Mouse (Mus musculus) liver, embryonic 13.5 days (tissue): ENCODE measurements around the gene Atf7ip. TPM values are rescaled to one million over a fixed set of nuclear protein-coding genes. Genes with fewer than 3 reads are reported as not detected.

Source experiments
- ATAC-seq: fragments of 200-750 bp; cut with Nextera tagmentation; 2 replicates; pipeline ENCODE4 v1.8.0; 2017; ENCODE audit warnings: low read depth, mild to moderate bottlenecking, moderate number of reproducible peaks, moderate library complexity
- DNase-seq: peaks from one replicate; pipeline ENCODE4 v3.0.0; 2022
- H3K27ac ChIP-seq: fragments of 300-500 bp; sonication (generic); 2 replicates; pipeline ENCODE4 v1.5.1; 2015; ENCODE audit warnings: moderate library complexity, mild to moderate bottlenecking, inconsistent platforms
- H3K27me3 ChIP-seq: fragments of 300-500 bp; sonication (generic); 2 replicates; pipeline ENCODE4 v1.6.1; 2015; ENCODE audit warnings: mild to moderate bottlenecking, inconsistent platforms
- H3K36me3 ChIP-seq: fragments of 300-500 bp; sonication (generic); 2 replicates; pipeline ENCODE4 v1.6.1; 2015; ENCODE audit warnings: mild to moderate bottlenecking, inconsistent platforms
- H3K4me1 ChIP-seq: fragments of 300-500 bp; sonication (generic); replicated peaks from 2 replicates; pipeline ENCODE4 v1.6.1; 2015; ENCODE audit warnings: inconsistent platforms
- H3K4me2 ChIP-seq: fragments of 300-500 bp; sonication (generic); 2 replicates; pipeline ENCODE4 v1.6.1; 2015; ENCODE audit warnings: inconsistent platforms, mild to moderate bottlenecking, moderate library complexity
- H3K4me3 ChIP-seq: fragments of 300-500 bp; sonication (generic); replicated peaks from 2 replicates; pipeline ENCODE4 v1.5.1; 2015; ENCODE audit warnings: mild to moderate bottlenecking, inconsistent platforms
- H3K9ac ChIP-seq: fragments of 300-500 bp; sonication (generic); 2 replicates; pipeline ENCODE4 v1.6.1; 2015; ENCODE audit warnings: mild to moderate bottlenecking, inconsistent platforms
- H3K9me3 ChIP-seq: fragments of 300-500 bp; sonication (generic); replicated peaks from 2 replicates; pipeline ENCODE4 v1.6.1; 2016; ENCODE audit warnings: inconsistent platforms
- WGBS: fragments of 180-500 bp; shearing (Covaris S2); methylation state at CpG from one replicate; pipeline ENCODE4 v1.1.7; 2015; ENCODE audit not compliant: insufficient replicate concordance; 5-methylcytosine and 5-hydroxymethylcytosine counted together
- polyA plus RNA-seq: library from polyadenylated mRNA; unstranded; fragments of >200 nt; fragmentation: Nextera tagmentation; extraction: Ambion mirVana; gene quantifications from 2 replicates; pipeline ENCODE4 v1.2.1, GENCODE M21; 2015

Gene Atf7ip
- polyA plus RNA-seq, 1 experiment from 2014 or later: 12.5 TPM

DNA sequence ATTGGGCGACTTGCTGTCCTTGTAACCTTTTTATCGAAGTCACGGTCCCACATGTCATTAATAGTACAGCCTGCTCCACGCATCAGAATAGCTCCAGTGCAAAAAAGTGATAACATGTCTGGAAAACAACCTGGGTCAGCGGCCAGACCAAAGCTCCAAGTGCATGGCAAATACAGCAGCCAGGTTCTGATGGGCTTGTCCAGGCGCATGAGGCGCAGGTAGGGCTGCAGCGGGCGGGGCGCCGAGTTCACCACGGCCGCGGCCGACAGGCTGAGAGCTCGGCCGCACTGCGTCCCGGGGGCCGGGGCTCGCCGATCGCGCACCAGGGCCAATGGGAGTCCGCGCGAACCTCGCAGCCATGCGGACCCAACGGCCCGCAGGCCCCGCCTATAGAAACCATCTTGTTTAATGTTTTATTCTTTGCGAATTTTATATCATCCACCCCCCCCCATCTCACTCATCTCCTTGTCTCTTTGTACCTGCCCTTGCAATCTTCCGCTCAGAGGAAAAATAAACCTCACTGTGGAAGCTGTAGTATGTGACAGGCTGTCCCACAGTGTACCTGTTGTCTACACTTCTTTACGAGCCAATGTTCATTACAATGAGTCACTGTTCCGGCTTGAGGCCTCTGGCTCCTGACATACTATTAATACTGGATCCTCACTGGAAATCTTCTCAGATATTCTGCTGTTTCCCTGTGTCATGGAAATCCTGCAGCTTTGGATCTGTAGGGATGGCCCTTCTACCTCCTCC lies 19.0 kb upstream of the Atf7ip start:
- ATAC-seq (0 out of 2 replicates have a peak, but pooled peaks have one; percentile 41), DNase-seq (no peak)
- Histone ChIP-seq H3K9me3 (no peaks in the 10 kb centered on the region), H3K4me2 (peak overlapping the region; percentile 40), H3K27me3 (no peaks in the 10 kb centered on the region), H3K9ac (no peak overlapping the region), H3K27ac (no peak overlapping the region), H3K4me3 (no peak overlapping the region), H3K4me1 (0 out of 2 replicates have a peak, but pooled peaks cover 4% of the 10 kb centered on the region), H3K36me3 (no peaks in the 10 kb centered on the region)
- 52% methylated on average over 36 of the region's 36 CpGs for WGBS

- Histone ChIP-seq H3K27ac (no peak overlapping the region), H3K36me3 (no peaks in the 10 kb centered on the region), H3K27me3 (no peaks in the 10 kb centered on the region), H3K9me3 (no peaks in the 10 kb centered on the region), H3K4me3 (no peak overlapping the region), H3K4me2 (no peak overlapping the region), H3K9ac (no peak overlapping the region), H3K4me1 (peaks cover 4% of the 10 kb centered on the region; the same call in 1 of the 2 replicates)
- DNase-seq: no peak
- ATAC-seq: no peak
- WGBS: 71% methylated on average over 1 of the region's 1 CpGs
Measured at GRCm38 (mm10) chr6:136487554-136487950, 18.4 kb upstream of the Atf7ip start.

DNA sequence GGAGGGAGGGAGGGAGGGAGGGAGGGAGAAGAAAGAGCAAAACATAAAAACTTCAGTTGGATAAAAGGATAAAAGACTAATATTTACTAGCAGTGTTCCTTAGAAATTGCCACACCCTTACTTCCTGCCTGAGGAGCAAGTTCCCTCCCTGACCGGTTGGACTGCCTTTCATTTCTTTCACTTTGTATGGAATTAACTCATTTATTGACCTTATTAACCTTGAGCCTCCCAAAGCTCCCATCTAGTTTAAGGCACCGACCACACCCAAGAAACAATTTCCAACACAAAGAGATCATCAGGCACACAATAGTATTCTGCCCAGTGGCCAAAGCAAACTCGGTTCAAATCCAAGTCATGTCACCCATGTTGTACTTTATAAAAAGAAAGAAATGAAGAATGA lies 16.1 kb upstream of the Atf7ip start:
- ATAC-seq (no peak), DNase-seq (no peak)
- H3K36me3 ChIP-seq: no peaks in the 10 kb centered on the region
- no peak overlapping the region for H3K4me2 ChIP-seq
- no peaks in the 10 kb centered on the region for H3K9me3 ChIP-seq
- H3K9ac ChIP-seq: no peak overlapping the region
- no peak overlapping the region for H3K27ac ChIP-seq
- WGBS: 61% methylated on average over 3 of the region's 3 CpGs
- H3K4me3 ChIP-seq: no peak overlapping the region
- H3K4me1 ChIP-seq: peaks cover 4% of the 10 kb centered on the region; the same call in 1 of the 2 replicates
- no peaks in the 10 kb centered on the region for H3K27me3 ChIP-seq

- H3K4me2 ChIP-seq: no peak overlapping the region
- no peak overlapping the region for H3K9ac ChIP-seq
- H3K27me3 ChIP-seq: no peaks in the 10 kb centered on the region
- no peaks in the 10 kb centered on the region for H3K9me3 ChIP-seq
- no peaks in the 10 kb centered on the region for H3K36me3 ChIP-seq
- no peak overlapping the region for H3K27ac ChIP-seq
- peaks cover 4% of the 10 kb centered on the region; the same call in 1 of the 2 replicates for H3K4me1 ChIP-seq
- DNase-seq (no peak), ATAC-seq (no peak)
- no peak overlapping the region for H3K4me3 ChIP-seq
- 47% methylated on average over 6 of the region's 6 CpGs for WGBS
Measured at GRCm38 (mm10) chr6:136490516-136491475, 15.2 kb upstream of the Atf7ip start.

DNA sequence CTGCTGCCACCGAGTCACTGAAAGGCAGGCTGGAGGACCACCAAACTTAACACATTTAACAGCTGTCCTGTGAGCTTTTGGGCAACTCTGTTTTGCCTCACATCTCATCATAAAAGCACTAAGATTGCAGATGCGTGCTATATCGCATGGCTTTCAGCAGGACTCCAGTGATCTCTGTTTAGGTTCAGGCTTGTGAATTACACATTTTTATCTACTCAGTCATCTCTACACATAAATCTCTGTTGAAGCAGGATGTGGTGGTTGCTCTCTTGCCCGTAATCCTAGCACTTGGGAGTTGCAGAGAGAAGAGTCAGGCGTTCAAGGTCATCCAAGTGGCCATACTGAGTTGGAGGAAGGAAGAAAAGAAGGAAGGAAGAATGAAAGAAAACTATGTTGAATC lies 14.3 kb upstream of the Atf7ip start:
- no peak overlapping the region for H3K4me3 ChIP-seq
- H3K9me3 ChIP-seq: no peaks in the 10 kb centered on the region
- no peak overlapping the region for H3K27ac ChIP-seq
- peaks cover 3% of the 10 kb centered on the region; the same call in 1 of the 2 replicates for H3K4me1 ChIP-seq
- no peak overlapping the region for H3K9ac ChIP-seq
- WGBS: 63% methylated on average over 5 of the region's 5 CpGs
- no peak overlapping the region for H3K4me2 ChIP-seq
- H3K27me3 ChIP-seq: no peaks in the 10 kb centered on the region
- DNase-seq (no peak), ATAC-seq (no peak)
- H3K36me3 ChIP-seq: no peaks in the 10 kb centered on the region

DNA sequence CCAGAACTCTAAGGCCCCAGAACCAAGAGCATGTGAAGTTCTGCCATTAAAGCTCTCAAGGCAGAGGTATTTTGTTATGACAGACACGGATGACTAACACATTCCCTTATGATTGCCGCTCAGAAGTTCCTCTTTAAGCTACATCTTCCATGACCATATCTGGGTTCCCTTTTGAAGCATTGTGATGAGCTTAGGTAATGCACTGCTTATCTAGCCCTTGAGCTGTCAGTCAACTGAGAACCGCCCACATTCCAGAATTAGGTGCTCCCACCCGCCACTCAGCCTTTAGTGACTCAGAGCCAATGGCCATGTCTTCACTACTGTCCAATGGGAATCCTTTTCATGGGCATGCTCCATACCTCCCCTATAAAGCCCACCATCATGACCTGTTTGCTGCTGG lies 13.7 kb upstream of the Atf7ip start:
- ATAC-seq: no peak
- WGBS: 50% methylated on average over 4 of the region's 4 CpGs

DNA sequence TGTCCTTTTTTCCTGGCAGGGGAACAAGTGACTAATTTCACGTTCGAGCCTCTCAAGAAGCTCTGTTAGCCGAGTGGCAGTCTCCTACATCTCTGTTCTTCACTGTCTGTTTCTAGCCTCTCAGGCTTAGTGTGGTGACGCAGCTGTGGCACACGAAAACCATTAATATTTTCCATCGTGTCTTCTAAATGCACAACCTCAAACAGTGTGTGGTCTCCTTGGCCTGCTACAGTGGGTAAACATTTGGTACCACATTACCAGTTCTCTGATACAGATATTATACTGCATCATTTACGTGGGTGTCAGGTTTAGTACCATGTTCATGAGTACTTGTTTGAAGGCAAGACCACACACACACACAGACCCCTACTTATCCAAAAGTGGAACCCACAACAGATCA lies 12.5 kb upstream of the Atf7ip start:
- Histone ChIP-seq H3K9me3 (no peaks in the 10 kb centered on the region), H3K36me3 (no peaks in the 10 kb centered on the region), H3K4me2 (no peak overlapping the region), H3K27me3 (no peaks in the 10 kb centered on the region), H3K27ac (no peak overlapping the region), H3K4me1 (peaks cover 7% of the 10 kb centered on the region), H3K9ac (no peak overlapping the region), H3K4me3 (no peak overlapping the region)
- DNase-seq (no peak), ATAC-seq (no peak)
- WGBS: 74% methylated on average over 7 of the region's 7 CpGs

More for the DNA sequence above, 13.7 kb upstream of the Atf7ip start:
- Histone ChIP-seq H3K4me3 (no peak overlapping the region), H3K9ac (no peak overlapping the region), H3K9me3 (no peaks in the 10 kb centered on the region), H3K27me3 (no peaks in the 10 kb centered on the region), H3K36me3 (no peaks in the 10 kb centered on the region), H3K27ac (no peak overlapping the region), H3K4me1 (no peaks in the 10 kb centered on the region; the same call in 1 of the 2 replicates), H3K4me2 (no peak overlapping the region)
- no peak for DNase-seq

GRCm38 (mm10) chr6:136493910-136494751 lies 11.8 kb upstream of the Atf7ip start:
- Histone ChIP-seq H3K27me3 (no peaks in the 10 kb centered on the region), H3K4me2 (no peak overlapping the region), H3K9me3 (no peaks in the 10 kb centered on the region), H3K36me3 (no peaks in the 10 kb centered on the region), H3K27ac (no peak overlapping the region), H3K4me1 (peaks cover 7% of the 10 kb centered on the region), H3K9ac (no peak overlapping the region), H3K4me3 (no peak overlapping the region)
- DNase-seq: no peak
- 78% methylated on average over 12 of the region's 12 CpGs for WGBS
- no peak for ATAC-seq

- peaks cover 7% of the 10 kb centered on the region for H3K4me1 ChIP-seq
- H3K4me2 ChIP-seq: no peak overlapping the region
- no peak overlapping the region for H3K27ac ChIP-seq
- H3K36me3 ChIP-seq: no peaks in the 10 kb centered on the region
- no peaks in the 10 kb centered on the region for H3K27me3 ChIP-seq
- ATAC-seq (no peak), DNase-seq (no peak)
- H3K9ac ChIP-seq: no peak overlapping the region
- H3K4me3 ChIP-seq: no peak overlapping the region
- 79% methylated on average over 12 of the region's 12 CpGs for WGBS
- no peaks in the 10 kb centered on the region for H3K9me3 ChIP-seq
Measured at GRCm38 (mm10) chr6:136495023-136495422, 10.9 kb upstream of the Atf7ip start.

- ATAC-seq: 0 out of 2 replicates have a peak, but pooled peaks have one; percentile 34
- Histone ChIP-seq H3K9ac (no peak overlapping the region), H3K27ac (no peak overlapping the region), H3K27me3 (no peaks in the 10 kb centered on the region), H3K36me3 (no peaks in the 10 kb centered on the region), H3K9me3 (no peaks in the 10 kb centered on the region), H3K4me2 (no peak overlapping the region), H3K4me3 (no peak overlapping the region), H3K4me1 (peaks cover 7% of the 10 kb centered on the region; the same call in 1 of the 2 replicates)
- peak; percentile 17 for DNase-seq
- 37% methylated on average over 5 of the region's 5 CpGs for whole genome bisulfite sequencing
Measured at GRCm38 (mm10) chr6:136497744-136498143, 8.2 kb upstream of the Atf7ip start.
